ENCODE assay signal across 7 mouse cellular contexts in the genomic region with DNA sequence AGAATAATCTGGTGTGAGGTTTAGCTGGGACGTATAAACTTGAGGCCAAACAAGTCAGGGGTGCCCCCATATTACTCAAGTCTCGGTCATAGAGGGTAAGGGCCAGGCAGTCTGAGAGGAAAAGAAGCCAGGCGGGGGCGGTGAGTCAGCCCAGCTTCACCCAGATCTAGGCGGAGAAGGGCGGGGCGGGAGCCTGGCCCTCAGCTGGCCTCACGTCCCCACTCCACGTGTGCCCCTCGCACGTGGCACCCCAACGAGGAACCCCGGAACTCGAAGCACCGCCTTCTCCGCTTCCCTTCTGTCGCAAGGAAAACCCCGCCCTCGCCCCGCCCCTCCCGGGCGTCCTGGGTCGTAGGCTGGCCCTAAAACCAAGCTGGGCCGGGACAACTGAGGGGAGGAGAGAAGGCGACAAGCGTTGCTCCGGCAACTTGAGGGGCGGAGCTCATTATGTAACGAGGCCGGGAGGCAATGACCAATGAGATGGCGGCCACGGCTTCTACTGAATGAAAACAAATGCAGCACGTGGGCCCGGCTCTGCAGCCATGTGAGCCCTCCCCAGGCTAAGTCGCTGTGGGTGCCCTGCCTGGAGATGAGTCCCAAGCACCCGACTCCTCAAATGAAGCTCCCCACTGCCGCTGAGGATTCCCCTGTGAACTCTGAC. TPM values are rescaled to one million over a fixed set of nuclear protein-coding genes. Genes with fewer than 3 reads are reported as not detected.
DNase-seq lines count a peak whose midpoint lies in the region; ATAC-seq and TF ChIP-seq lines count a peak whose summit lies in the region.

No protein-coding gene starts in this region.

- H3K4me1 ChIP-seq in embryonic facial prominence, embryonic 11.5 days (ENCODE audit: control insufficient read depth, insufficient read depth, low read length), result peaks cover 10% of the 10 kb centered on the region
- peaks cover 19% of the 10 kb centered on the region for H3K4me1 ChIP-seq in kidney, adult 2 months (ENCODE audit: control insufficient read depth, insufficient read depth, low read length)
- peaks cover 53% of the 10 kb centered on the region for H3K4me1 ChIP-seq in limb, embryonic 12.5 days (replicated peaks)
- H3K4me1 ChIP-seq in midbrain, embryonic 15.5 days, result peaks cover 43% of the 10 kb centered on the region
- H3K4me1 ChIP-seq in spleen, adult 2 months (ENCODE audit: control insufficient read depth, insufficient read depth, insufficient read length), result peaks cover 35% of the 10 kb centered on the region

- peak; percentile 81 for TF ChIP-seq POLR2A in kidney, adult 2 months (IDR thresholded peaks at IDR 0.05; ENCODE audit: low read depth, low read length)
- no peak for TF ChIP-seq POLR2A in spleen, adult 2 months (IDR thresholded peaks at IDR 0.05; ENCODE audit: low read depth, low read length)

- ATAC-seq in embryonic facial prominence, embryonic 11.5 days (replicated peaks; ENCODE audit: insufficient number of reproducible peaks, low FRiP score, low TSS enrichment, low read depth), result peak; percentile 61; the same call in 1 of the 2 replicates
- ATAC-seq in limb, embryonic 12.5 days (ENCODE audit: insufficient number of reproducible peaks, insufficient read depth, low FRiP score, low TSS enrichment, low read depth), result peak; percentile 54
- ATAC-seq in midbrain, embryonic 15.5 days (replicated peaks), result peak; percentile 57

- no peaks in the 10 kb centered on the region for H3K9me3 ChIP-seq in embryonic facial prominence, embryonic 11.5 days (replicated peaks; ENCODE audit: control insufficient read depth, low read length)
- H3K9me3 ChIP-seq in limb, embryonic 12.5 days, result no peaks in the 10 kb centered on the region
- no peaks in the 10 kb centered on the region for H3K9me3 ChIP-seq in midbrain, embryonic 15.5 days

- H3K9ac ChIP-seq in embryonic facial prominence, embryonic 11.5 days (replicated peaks; ENCODE audit: low read length), result peak overlapping the region; percentile 38; the same call in 1 of the 2 replicates
- no peak overlapping the region for H3K9ac ChIP-seq in limb, embryonic 12.5 days (replicated peaks)
- peak overlapping the region; percentile 49; the same call in 1 of the 2 replicates for H3K9ac ChIP-seq in midbrain, embryonic 15.5 days

- no peak for TF ChIP-seq CTCF in kidney, adult 2 months (conservative IDR thresholded peaks at IDR 0.05; ENCODE audit: insufficient read depth, insufficient read length, low read depth, low read length)
- TF ChIP-seq CTCF in spleen, adult 2 months (IDR thresholded peaks at IDR 0.05; ENCODE audit: extremely low read depth, insufficient read depth, insufficient read length, insufficient replicate concordance), result no peak

- H3K4me3 ChIP-seq in embryonic facial prominence, embryonic 11.5 days (ENCODE audit: low read depth, low read length), result peak overlapping the region; percentile 32
- H3K4me3 ChIP-seq in kidney, adult 2 months (ENCODE audit: insufficient read depth, low read depth, low read length), result peak overlapping the region; percentile 79
- H3K4me3 ChIP-seq in limb, embryonic 12.5 days (replicated peaks), result peak overlapping the region; percentile 40
- peak overlapping the region; percentile 44 for H3K4me3 ChIP-seq in midbrain, embryonic 15.5 days
- H3K4me3 ChIP-seq in spleen, adult 2 months (ENCODE audit: extremely low read depth, insufficient read depth, insufficient read length), result peak overlapping the region; percentile 46

- no peaks in the 10 kb centered on the region for H3K27me3 ChIP-seq in embryonic facial prominence, embryonic 11.5 days (ENCODE audit: control insufficient read depth, insufficient read depth, low read length)
- no peaks in the 10 kb centered on the region for H3K27me3 ChIP-seq in kidney, adult 2 months (replicated peaks; ENCODE audit: control insufficient read depth, insufficient read depth, low read length)
- no peaks in the 10 kb centered on the region for H3K27me3 ChIP-seq in limb, embryonic 12.5 days
- no peaks in the 10 kb centered on the region for H3K27me3 ChIP-seq in midbrain, embryonic 15.5 days (replicated peaks)
- H3K27me3 ChIP-seq in spleen, adult 2 months (ENCODE audit: control insufficient read depth, insufficient read depth, low read length), result no peaks in the 10 kb centered on the region

- under 1% methylated on average over 37 of the region's 37 CpGs for WGBS in embryonic facial prominence, embryonic 11.5 days
- WGBS in kidney, adult 2 months, result under 1% methylated on average over 37 of the region's 37 CpGs
- WGBS in limb, embryonic 12.5 days, result 1% methylated on average over 37 of the region's 37 CpGs
- under 1% methylated on average over 37 of the region's 37 CpGs for WGBS in midbrain, embryonic 15.5 days
- WGBS in spleen, adult 2 months, result under 1% methylated on average over 37 of the region's 37 CpGs

- H3K4me2 ChIP-seq in embryonic facial prominence, embryonic 11.5 days (ENCODE audit: low read depth, low read length), result peak overlapping the region; percentile 64
- H3K4me2 ChIP-seq in limb, embryonic 12.5 days, result peak overlapping the region; percentile 76
- H3K4me2 ChIP-seq in midbrain, embryonic 15.5 days, result peak overlapping the region; percentile 97

- peak; percentile 100 for DNase-seq in adrenal gland, postnatal 14 days
- peak; percentile 95 for DNase-seq in embryonic facial prominence, embryonic 11.5 days (ENCODE audit: low spot score)
- DNase-seq in heart, adult 11 months, result peak; percentile 100
- DNase-seq in kidney, adult 2 months, result peak; percentile 100
- DNase-seq in spleen, adult 2 months (ENCODE audit: low read depth in 1 of 2, low spot score in 2 of 2), result peak; percentile 90 to 97

- H3K27ac ChIP-seq in embryonic facial prominence, embryonic 11.5 days (replicated peaks; ENCODE audit: low read depth, low read length), result no peak overlapping the region; the same call in 1 of the 2 replicates
- H3K27ac ChIP-seq in kidney, adult 2 months (ENCODE audit: insufficient read depth, low read depth, low read length), result peak overlapping the region; percentile 97
- no peak overlapping the region; the same call in 1 of the 2 replicates for H3K27ac ChIP-seq in limb, embryonic 12.5 days
- H3K27ac ChIP-seq in midbrain, embryonic 15.5 days, result 0 out of 2 replicates have a peak overlapping the region, but pooled peaks have one; percentile 75
- peak overlapping the region; percentile 60 for H3K27ac ChIP-seq in spleen, adult 2 months (ENCODE audit: insufficient read depth, low read length)

- H3K36me3 ChIP-seq in embryonic facial prominence, embryonic 11.5 days (replicated peaks; ENCODE audit: control insufficient read depth, insufficient read depth, low read depth, low read length), result no peaks in the 10 kb centered on the region
- peaks cover 27% of the 10 kb centered on the region for H3K36me3 ChIP-seq in kidney, adult 2 months (ENCODE audit: control insufficient read depth, insufficient read depth, low read length)
- H3K36me3 ChIP-seq in limb, embryonic 12.5 days, result peaks cover 22% of the 10 kb centered on the region
- peaks cover 9% of the 10 kb centered on the region; the same call in 1 of the 2 replicates for H3K36me3 ChIP-seq in midbrain, embryonic 15.5 days (replicated peaks)
- no peaks in the 10 kb centered on the region for H3K36me3 ChIP-seq in spleen, adult 2 months (ENCODE audit: control insufficient read depth, insufficient read depth, low read length)

RNA-seq across cellular contexts. Expression of gene Nr1d1, which starts 1.4 kb away (rescaled TPM):
- 32.9 and 51.0 TPM in 2 replicates for total RNA-seq in adrenal gland, postnatal 14 days (2021)
- 0.69 and 1.2 TPM in 2 replicates for polyA plus RNA-seq in embryonic facial prominence, embryonic 11.5 days (2014; fragmentation: Nextera tagmentation; extraction: Ambion mirVana)
- polyA plus RNA-seq in kidney, adult 2 months (2012; rRNA removed), result 140 and 155 TPM in 2 replicates
- polyA plus RNA-seq in limb, embryonic 12.5 days (2016; fragmentation: Nextera tagmentation; extraction: Ambion mirVana), result 0.79 and 1.0 TPM in 2 replicates
- 3.4 and 3.9 TPM in 2 replicates for polyA plus RNA-seq in midbrain, embryonic 15.5 days (2015; fragmentation: Nextera tagmentation; extraction: Ambion mirVana)
- 27.7 and 29.0 TPM in 2 replicates for polyA plus RNA-seq in spleen, adult 2 months (2012; rRNA removed)

RNA-seq across cellular contexts. Expression of gene Msl1, which starts 21.6 kb away (rescaled TPM):
- total RNA-seq in adrenal gland, postnatal 14 days (2021), result 88.5 and 88.7 TPM in 2 replicates
- 20.2 and 22.0 TPM in 2 replicates for polyA plus RNA-seq in embryonic facial prominence, embryonic 11.5 days (2014; fragmentation: Nextera tagmentation; extraction: Ambion mirVana)
- 23.5 and 24.5 TPM in 2 replicates for polyA plus RNA-seq in kidney, adult 2 months (2012; rRNA removed)
- 32.7 and 35.3 TPM in 2 replicates for polyA plus RNA-seq in limb, embryonic 12.5 days (2016; fragmentation: Nextera tagmentation; extraction: Ambion mirVana)
- polyA plus RNA-seq in midbrain, embryonic 15.5 days (2015; fragmentation: Nextera tagmentation; extraction: Ambion mirVana), result 33.2 and 33.6 TPM in 2 replicates
- polyA plus RNA-seq in spleen, adult 2 months (2012; rRNA removed), result 23.3 and 41.2 TPM in 2 replicates

RNA-seq across cellular contexts. Expression of gene Casc3, which starts 30.9 kb away (rescaled TPM):
- total RNA-seq in adrenal gland, postnatal 14 days (2021), result 37.8 and 38.8 TPM in 2 replicates
- 41.9 and 44.3 TPM in 2 replicates for polyA plus RNA-seq in embryonic facial prominence, embryonic 11.5 days (2014; fragmentation: Nextera tagmentation; extraction: Ambion mirVana)
- polyA plus RNA-seq in kidney, adult 2 months (2012; rRNA removed), result 21.0 and 24.5 TPM in 2 replicates
- 48.1 and 54.1 TPM in 2 replicates for polyA plus RNA-seq in limb, embryonic 12.5 days (2016; fragmentation: Nextera tagmentation; extraction: Ambion mirVana)
- polyA plus RNA-seq in midbrain, embryonic 15.5 days (2015; fragmentation: Nextera tagmentation; extraction: Ambion mirVana), result 56.3 and 57.7 TPM in 2 replicates
- polyA plus RNA-seq in spleen, adult 2 months (2012; rRNA removed), result 30.2 and 32.6 TPM in 2 replicates

RNA-seq across cellular contexts. Expression of gene Thra, which starts 33.3 kb away (rescaled TPM):
- total RNA-seq in adrenal gland, postnatal 14 days (2021), result 106 and 124 TPM in 2 replicates
- polyA plus RNA-seq in embryonic facial prominence, embryonic 11.5 days (2014; fragmentation: Nextera tagmentation; extraction: Ambion mirVana), result 19.7 and 20.3 TPM in 2 replicates
- polyA plus RNA-seq in kidney, adult 2 months (2012; rRNA removed), result 92.7 and 97.2 TPM in 2 replicates
- 22.3 and 24.9 TPM in 2 replicates for polyA plus RNA-seq in limb, embryonic 12.5 days (2016; fragmentation: Nextera tagmentation; extraction: Ambion mirVana)
- 151 and 158 TPM in 2 replicates for polyA plus RNA-seq in midbrain, embryonic 15.5 days (2015; fragmentation: Nextera tagmentation; extraction: Ambion mirVana)
- polyA plus RNA-seq in spleen, adult 2 months (2012; rRNA removed), result 19.8 and 20.7 TPM in 2 replicates

RNA-seq across cellular contexts. Expression of gene Med24, which starts 44.5 kb away (rescaled TPM):
- 47.4 and 55.5 TPM in 2 replicates for total RNA-seq in adrenal gland, postnatal 14 days (2021)
- polyA plus RNA-seq in embryonic facial prominence, embryonic 11.5 days (2014; fragmentation: Nextera tagmentation; extraction: Ambion mirVana), result 54.8 and 55.1 TPM in 2 replicates
- polyA plus RNA-seq in kidney, adult 2 months (2012; rRNA removed), result 45.3 and 54.1 TPM in 2 replicates
- 74.4 and 79.3 TPM in 2 replicates for polyA plus RNA-seq in limb, embryonic 12.5 days (2016; fragmentation: Nextera tagmentation; extraction: Ambion mirVana)
- polyA plus RNA-seq in midbrain, embryonic 15.5 days (2015; fragmentation: Nextera tagmentation; extraction: Ambion mirVana), result 82.9 and 84.8 TPM in 2 replicates
- 53.6 and 69.1 TPM in 2 replicates for polyA plus RNA-seq in spleen, adult 2 months (2012; rRNA removed)

Comparison
In these comparisons a context has a peak if more than half of its experiments do, and no peak if none do; other contexts are left out.
1. H3K27ac ChIP-seq: peak in kidney, adult 2 months (single experiment), midbrain, embryonic 15.5 days (single experiment) and spleen, adult 2 months (single experiment); none in embryonic facial prominence, embryonic 11.5 days (single experiment) and limb, embryonic 12.5 days (single experiment).
2. Peak in every context shown above with its lines, with median percentiles within 50 percentile points of each other: DNase-seq, ATAC-seq, H3K4me2 ChIP-seq and H3K4me3 ChIP-seq.